Mouse (Mus musculus) erythroblast, embryonic 14.5 days (primary cell): Measurements from ENCODE around the gene Sh3bgr.

Experiments used
- GATA1 ChIP-seq: IDR thresholded peaks from 2 replicates; pipeline ENCODE4 v1.6.1; 2012; ENCODE audit warnings: low read length, inconsistent platforms, mixed read lengths
- TAL1 ChIP-seq: IDR thresholded peaks from 3 replicates; pipeline ENCODE4 v1.6.1; 2012; ENCODE audit warnings: low read length, inconsistent platforms, mixed read lengths

DNA sequence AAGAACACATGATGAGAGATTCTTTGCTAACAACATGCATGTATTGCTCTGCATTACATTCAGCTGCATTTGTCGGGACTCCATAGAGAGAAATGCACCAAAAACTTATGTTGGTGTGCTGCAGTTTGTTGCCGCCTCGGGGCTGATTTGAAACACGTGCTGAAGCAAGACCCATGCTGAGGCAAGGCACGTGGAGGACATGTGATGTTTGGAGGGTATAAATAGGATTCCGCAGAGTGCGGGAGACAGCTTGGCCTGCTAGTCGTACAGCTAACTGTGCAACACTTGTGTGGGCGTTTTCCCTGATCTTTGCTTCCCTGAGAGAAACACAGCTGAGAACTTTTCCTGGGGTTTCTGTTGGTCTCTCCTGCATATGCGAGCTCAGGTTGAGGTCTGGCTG lies 9.5 kb downstream of the Sh3bgr start:
- TF ChIP-seq GATA1 = no peak
- TF ChIP-seq TAL1 = no peak
